Mouse (Mus musculus) bone marrow macrophage, adult 2 months (primary cell): ENCODE measurements around the gene Cdc20. TPM values are rescaled to one million over a fixed set of nuclear protein-coding genes. Genes with fewer than 3 reads are reported as not detected.

ENCODE experiments used
- H3K27ac ChIP-seq: 2 replicates; pipeline ENCODE4 v1.5.1; 2012; ENCODE audit warnings: low read depth, low read length; ENCODE audit not compliant: insufficient read depth
- H3K4me1 ChIP-seq: 2 replicates; pipeline ENCODE4 v1.6.1; 2012; ENCODE audit warnings: low read length; ENCODE audit not compliant: control insufficient read depth, insufficient read depth
- H3K4me3 ChIP-seq: 2 replicates; pipeline ENCODE4 v1.5.1; 2012; ENCODE audit warnings: mild to moderate bottlenecking, low read length, moderate library complexity; ENCODE audit not compliant: insufficient read depth
- CTCF ChIP-seq: IDR thresholded peaks from 2 replicates; pipeline ENCODE4 v1.5.1; 2012; ENCODE audit warnings: low read depth, mild to moderate bottlenecking, low read length, moderate library complexity
- POLR2A ChIP-seq: IDR thresholded peaks from 2 replicates; pipeline ENCODE4 v1.6.1; 2012; ENCODE audit warnings: mild to moderate bottlenecking, low read depth, low read length, borderline replicate concordance
- polyA plus RNA-seq: library from polyadenylated mRNA; stranded (reverse); fragments of >200 nt; gene quantifications from 2 replicates; pipeline ENCODE4 v1.2.4, GENCODE M21; 2012; ENCODE audit not compliant: missing spikeins, insufficient read depth, insufficient read length

Gene Cdc20
- polyA plus RNA-seq, 1 experiment: 24.9 TPM

DNA sequence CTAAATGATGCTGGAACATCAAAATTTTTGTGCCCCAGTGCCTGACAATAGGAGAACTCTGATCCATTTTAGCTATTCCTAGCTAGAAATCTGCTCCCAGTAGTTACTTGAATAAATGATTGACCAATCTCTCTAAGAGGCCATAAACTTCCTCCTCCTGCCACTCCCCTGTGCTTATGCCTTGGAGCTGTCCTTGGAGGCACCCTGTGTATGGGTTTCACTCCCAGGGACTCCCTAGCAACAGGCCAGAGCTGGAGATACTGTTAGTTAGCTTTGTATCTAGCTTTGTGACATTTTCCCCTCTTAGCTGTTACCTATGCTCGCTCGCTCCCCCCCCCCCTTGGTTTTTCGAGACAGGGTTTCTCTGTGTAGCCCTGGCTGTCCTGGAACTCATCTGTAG, 15.8 kb downstream of the Cdc20 start:
- H3K4me1 ChIP-seq: peaks cover 30% of the 10 kb centered on the region
- TF ChIP-seq CTCF (no peak), POLR2A (no peak)

DNA sequence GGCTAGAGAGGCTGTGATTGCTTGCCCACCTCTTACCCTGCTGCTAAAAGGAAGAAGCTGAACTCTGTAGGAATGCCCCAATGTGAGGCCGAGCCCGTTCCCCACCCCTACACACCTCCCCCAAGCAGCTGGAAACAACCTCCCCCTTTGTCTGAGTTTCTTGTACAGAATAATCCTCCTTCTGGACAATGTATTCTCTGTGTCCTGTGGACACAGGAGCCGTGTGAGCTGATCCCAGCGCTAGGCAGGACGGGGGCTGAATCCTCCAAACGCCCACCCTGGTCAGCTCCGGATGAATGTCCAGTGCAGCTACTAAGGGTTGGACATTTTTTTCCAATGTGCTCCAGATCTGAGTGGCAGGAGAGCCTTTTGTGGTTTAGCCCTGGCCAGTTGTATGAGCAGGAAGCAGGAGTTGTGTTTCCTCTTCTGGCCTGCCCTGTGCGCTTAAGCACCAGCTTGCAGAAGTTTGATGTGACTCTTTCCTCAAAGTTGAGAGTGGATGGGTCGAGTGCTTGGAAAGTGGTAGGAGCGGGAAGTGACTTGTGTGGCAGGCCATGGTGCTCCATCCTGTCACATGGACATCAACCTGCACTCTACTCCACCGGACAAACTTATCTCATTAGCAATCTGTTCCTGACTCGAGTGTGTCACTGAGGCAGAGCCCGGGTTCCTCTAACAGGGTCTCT, 19.9 kb downstream of the Cdc20 start:
- Histone ChIP-seq H3K27ac (0 out of 2 replicates have a peak overlapping the region, but pooled peaks have one; percentile 9), H3K4me3 (no peak overlapping the region), H3K4me1 (peaks cover 19% of the 10 kb centered on the region)
- TF ChIP-seq CTCF (no peak), POLR2A (no peak)

More for the DNA sequence above, 15.8 kb downstream of the Cdc20 start:
- no peak overlapping the region for H3K27ac ChIP-seq
- no peak overlapping the region for H3K4me3 ChIP-seq

GRCm38 (mm10) chr4:118416329-118416728, 20.8 kb downstream of the Cdc20 start:
- Histone ChIP-seq H3K4me1 (peaks cover 19% of the 10 kb centered on the region), H3K27ac (no peak overlapping the region), H3K4me3 (no peak overlapping the region)
- TF ChIP-seq CTCF: no peak
- no peak for TF ChIP-seq POLR2A

GRCm38 (mm10) chr4:118415779-118416178, 21.4 kb downstream of the Cdc20 start:
- TF ChIP-seq POLR2A (no peak), CTCF (no peak)
- no peak overlapping the region for H3K4me3 ChIP-seq
- no peak overlapping the region for H3K27ac ChIP-seq
- H3K4me1 ChIP-seq: peaks cover 19% of the 10 kb centered on the region

DNA sequence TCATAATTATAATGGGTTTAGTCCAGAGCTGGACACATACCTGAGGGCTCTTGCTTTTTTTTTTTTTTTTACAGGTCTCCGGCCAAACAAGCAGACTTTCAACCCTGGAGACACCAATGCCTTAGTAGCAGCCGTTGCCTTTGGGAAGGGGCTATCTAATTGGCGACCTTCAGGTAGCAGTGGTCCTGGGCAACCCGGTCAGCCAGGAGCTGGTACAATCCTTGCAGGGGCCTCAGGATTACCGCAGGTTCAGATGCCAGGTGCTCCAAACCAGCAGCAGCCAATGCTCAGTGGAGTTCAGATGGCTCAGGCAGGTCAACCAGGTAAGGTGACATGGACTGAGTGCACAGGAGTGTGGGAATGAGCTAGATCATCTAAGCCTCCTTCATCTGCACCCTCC, 23.6 kb downstream of the Cdc20 start:
- no peak overlapping the region for H3K27ac ChIP-seq
- peaks cover 24% of the 10 kb centered on the region for H3K4me1 ChIP-seq
- H3K4me3 ChIP-seq: no peak overlapping the region
- TF ChIP-seq CTCF (no peak), POLR2A (no peak)

- H3K4me3 ChIP-seq: no peak overlapping the region
- H3K4me1 ChIP-seq: peaks cover 11% of the 10 kb centered on the region
- H3K27ac ChIP-seq: no peak overlapping the region
- TF ChIP-seq CTCF (no peak), POLR2A (no peak)
Observed at GRCm38 (mm10) chr4:118410871-118411270, 26.3 kb downstream of the Cdc20 start.

GRCm38 (mm10) chr4:118409142-118409900, 27.8 kb downstream of the Cdc20 start, which contains the start of the genes Szt2 and Med8:
Gene Szt2 (minus strand): TSS chr4:118409273.
Gene Med8 (plus strand): TSS chr4:118409337.
- H3K4me3 ChIP-seq: peak within 1 kb of the TSS; percentile 87
- TF ChIP-seq CTCF (no peak), POLR2A (no peak)
- peaks cover 11% of the 10 kb centered on the region for H3K4me1 ChIP-seq
- peak within 1 kb of the TSS; percentile 11 for H3K27ac ChIP-seq

GRCm38 (mm10) chr4:118402701-118403100, 34.5 kb downstream of the Cdc20 start:
- TF ChIP-seq CTCF (no peak), POLR2A (no peak)
- Histone ChIP-seq H3K27ac (no peak overlapping the region), H3K4me1 (no peaks in the 10 kb centered on the region), H3K4me3 (no peak overlapping the region)

DNA sequence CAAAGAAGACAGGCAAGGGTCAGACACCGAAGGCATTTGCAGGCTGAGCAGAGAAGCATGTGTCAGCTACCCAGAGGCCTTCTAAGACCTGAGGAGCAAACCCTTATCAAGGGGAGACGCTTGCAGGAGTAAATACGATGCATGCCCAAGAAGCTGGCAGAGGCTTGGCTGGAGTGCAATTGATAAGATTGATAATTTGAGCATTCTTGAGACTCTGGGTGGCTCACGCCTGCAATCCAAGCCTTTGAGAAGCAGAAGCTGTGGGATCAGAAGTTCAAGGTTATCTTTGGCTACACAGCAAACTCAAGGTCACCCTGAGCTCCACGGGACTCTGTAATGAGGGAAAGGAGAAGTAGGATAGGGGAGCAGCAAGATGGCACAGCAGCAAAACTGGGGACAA, 35.2 kb downstream of the Cdc20 start:
- TF ChIP-seq POLR2A: no peak
- TF ChIP-seq CTCF: no peak
- Histone ChIP-seq H3K4me1 (no peaks in the 10 kb centered on the region), H3K4me3 (no peak overlapping the region), H3K27ac (no peak overlapping the region)

DNA sequence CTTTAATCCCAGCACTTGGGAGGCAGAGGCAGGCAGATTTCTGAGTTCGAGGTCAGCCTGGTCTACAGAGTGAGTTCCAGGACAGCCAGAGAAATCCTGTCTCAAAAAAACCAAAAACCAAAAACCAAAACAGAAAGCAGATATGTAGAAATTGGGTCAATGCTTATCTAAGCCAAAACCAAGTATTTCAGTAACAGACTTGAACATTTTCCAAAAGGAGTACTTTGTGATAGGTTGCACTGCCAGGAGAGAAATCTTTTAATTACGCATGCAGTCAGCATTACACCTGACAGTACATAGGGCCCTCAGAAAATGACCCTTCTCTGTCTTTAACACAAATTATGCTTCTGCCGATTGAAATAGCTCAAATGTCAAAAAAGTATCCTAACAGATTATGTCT, 35.7 kb downstream of the Cdc20 start:
- Histone ChIP-seq H3K27ac (no peak overlapping the region), H3K4me3 (no peak overlapping the region), H3K4me1 (no peaks in the 10 kb centered on the region)
- TF ChIP-seq POLR2A (no peak), CTCF (no peak)
